Mouse (Mus musculus) frontal cortex, postnatal 14 days (tissue): Measurements from ENCODE around the gene Nck1.
A peak's percentile ranks its signal among the peaks of the same experiment; 100 is the strongest.

Experiments used
- DNase-seq, 2 experiments: peaks; one replicate each; pipeline ENCODE4 v3.0.0; 2022; ENCODE audit warnings: low spot score in 2 of 2

Nck1 gene

GRCm38 (mm10) chr9:100535618-100536262, 10.2 kb downstream of the Nck1 start:
- DNase-seq: no peak

- DNase-seq: no peak
These were observed 11.2 kb downstream of the Nck1 start for GRCm38 (mm10) chr9:100534686-100535085.

GRCm38 (mm10) chr9:100532847-100533505, 13.0 kb downstream of the Nck1 start:
- DNase-seq: no peak

- DNase-seq: no peak
These were observed 14.6 kb downstream of the Nck1 start for GRCm38 (mm10) chr9:100531296-100531695.

GRCm38 (mm10) chr9:100525225-100525624, 20.7 kb downstream of the Nck1 start:
- DNase-seq: no peak

GRCm38 (mm10) chr9:100522029-100522428, 23.9 kb downstream of the Nck1 start:
- DNase-seq: no peak

- peak in 1 of 2 experiments; percentile 18 for DNase-seq
These were observed 25.3 kb downstream of the Nck1 start for GRCm38 (mm10) chr9:100520586-100520985.

- DNase-seq: no peak
These were observed 25.9 kb downstream of the Nck1 start for GRCm38 (mm10) chr9:100520012-100520411.

- no peak for DNase-seq
These were observed 38.4 kb downstream of the Nck1 start for GRCm38 (mm10) chr9:100507581-100507980.

- no peak for DNase-seq
These were observed 39.3 kb downstream of the Nck1 start for GRCm38 (mm10) chr9:100506652-100507051.

- no peak for DNase-seq
These were observed 40.4 kb downstream of the Nck1 start for GRCm38 (mm10) chr9:100505498-100505897.

GRCm38 (mm10) chr9:100493611-100494261, 52.2 kb downstream of the Nck1 start:
- DNase-seq: no peak

GRCm38 (mm10) chr9:100491424-100491823, 54.5 kb downstream of the Nck1 start:
- DNase-seq: no peak

GRCm38 (mm10) chr9:100488969-100489368, 57.0 kb downstream of the Nck1 start:
- no peak for DNase-seq

- no peak for DNase-seq
These were observed 57.7 kb downstream of the Nck1 start for GRCm38 (mm10) chr9:100488056-100488713.

GRCm38 (mm10) chr9:100486431-100486830, 59.5 kb downstream of the Nck1 start, which contains the start of gene Il20rb:
Il20rb (minus strand) TSS chr9:100486788.
- no peak for DNase-seq

- DNase-seq: no peak
These were observed 62.6 kb downstream of the Nck1 start for GRCm38 (mm10) chr9:100483318-100483717.

GRCm38 (mm10) chr9:100481626-100482025, 64.3 kb downstream of the Nck1 start:
- no peak for DNase-seq

GRCm38 (mm10) chr9:100474056-100474455, 71.9 kb downstream of the Nck1 start:
- no peak for DNase-seq

- DNase-seq: no peak
These were observed 72.6 kb downstream of the Nck1 start for GRCm38 (mm10) chr9:100473361-100473760.

GRCm38 (mm10) chr9:100472931-100473330, 73.0 kb downstream of the Nck1 start:
- no peak for DNase-seq

GRCm38 (mm10) chr9:100471605-100471953, 74.4 kb downstream of the Nck1 start:
- DNase-seq: no peak
